Mouse (Mus musculus): ENCODE results near the gene Srsf3. TPM values are rescaled to one million over a fixed set of nuclear protein-coding genes. Genes with fewer than 3 reads are reported as not detected.
A peak's percentile ranks its signal among the peaks of the same experiment; 100 is the strongest.

The Srsf3 gene
- 872 and 879 TPM in 2 replicates for polyA plus RNA-seq (2014; fragmentation: Nextera tagmentation; extraction: Ambion mirVana)

DNA sequence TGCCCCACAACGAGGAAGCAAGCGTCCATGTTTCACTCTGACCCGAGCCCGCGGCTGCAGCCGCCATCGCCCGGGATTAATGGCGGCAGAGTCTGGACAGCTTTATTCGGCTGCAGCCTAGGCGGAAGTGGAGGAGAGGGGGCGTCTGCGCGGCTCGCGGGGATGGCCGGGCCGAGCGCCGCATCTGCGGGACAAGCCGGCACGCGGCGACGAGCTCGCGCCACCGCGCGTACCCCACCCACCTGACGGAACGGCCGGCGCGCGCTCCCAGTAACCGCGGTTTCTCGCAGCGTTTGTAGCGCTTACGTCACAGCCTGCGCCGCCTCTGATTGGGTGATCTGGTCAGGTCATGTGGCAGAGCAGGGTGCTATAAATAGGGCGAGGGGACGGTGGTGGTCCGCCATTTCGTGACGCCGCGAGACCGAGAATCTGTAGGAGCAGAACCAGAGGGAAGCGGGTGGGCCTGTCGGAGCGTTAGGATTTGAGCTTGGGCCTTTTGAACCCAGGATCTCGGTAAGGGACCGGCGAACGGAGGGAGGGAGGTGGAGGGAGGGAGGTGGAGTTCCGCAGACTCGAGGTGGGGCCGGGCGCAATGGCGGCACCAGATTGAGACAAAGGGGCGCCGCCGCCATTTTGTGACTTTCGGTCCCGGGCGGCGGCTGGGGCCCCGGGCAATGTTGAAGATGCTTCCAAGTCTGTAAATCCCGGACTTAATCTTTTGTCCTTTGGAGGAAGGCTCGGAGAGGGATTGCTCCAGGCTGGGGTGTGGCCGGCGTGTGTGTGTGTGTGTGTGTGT is at the start of gene Srsf3:
TSS of gene Srsf3 (plus strand) at position 355 of the 796 bp plus-strand sequence.
- under 1% methylated on average over 77 of the region's 77 CpGs for WGBS
- peak; percentile 100 for DNase-seq (ENCODE audit: low spot score)
- peak within 1 kb of the TSS; percentile 96 for H3K4me2 ChIP-seq (ENCODE audit: low read depth, severe bottlenecking)

DNA sequence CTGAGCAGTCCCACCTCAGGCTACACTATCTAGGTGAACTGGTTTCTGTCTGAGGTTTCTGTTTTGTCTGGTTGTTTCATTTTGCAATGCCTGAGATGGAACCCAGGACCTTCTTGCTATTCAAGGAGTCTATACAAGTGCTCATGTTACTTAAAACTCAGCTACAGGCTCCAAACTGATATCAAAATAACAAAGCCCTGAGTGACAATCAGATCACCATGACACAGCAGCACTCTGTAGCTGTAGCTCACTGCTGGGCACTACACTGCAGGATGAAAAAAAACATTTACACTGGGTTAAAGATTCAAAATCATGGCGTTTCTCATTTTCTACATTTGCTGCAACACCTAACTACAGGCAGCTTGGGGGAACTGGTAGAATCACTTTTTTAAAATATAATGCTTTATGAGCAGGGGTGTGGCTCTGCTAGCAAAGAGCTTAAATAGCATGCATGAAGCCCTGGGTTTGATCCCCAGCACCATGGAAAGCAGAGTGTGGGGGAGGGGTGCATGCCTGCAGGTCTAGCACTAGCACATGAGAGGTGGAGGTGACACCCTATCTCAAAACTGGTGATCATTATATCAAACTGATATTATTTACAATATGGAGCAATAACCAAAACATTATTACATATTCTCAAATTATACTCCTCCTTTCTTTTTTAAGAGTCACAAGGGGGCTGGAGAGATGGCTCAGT is 47.6 kb upstream of the Srsf3 start:
- Histone ChIP-seq H3K4me2 (ENCODE audit: low read depth, severe bottlenecking) (no peak overlapping the region), H3K27ac (replicated peaks; ENCODE audit: low read depth, low read length) (no peak overlapping the region), H3K4me1 (ENCODE audit: control insufficient read depth, insufficient read depth, low read length) (no peaks in the 10 kb centered on the region), H3K27me3 (ENCODE audit: control insufficient read depth, insufficient read depth, low read length) (no peaks in the 10 kb centered on the region), H3K36me3 (ENCODE audit: control insufficient read depth, insufficient read depth, low read length) (peaks cover 5% of the 10 kb centered on the region; the same call in 1 of the 2 replicates), H3K9ac (ENCODE audit: low read length) (no peak overlapping the region), H3K4me3 (ENCODE audit: low read depth, low read length) (no peak overlapping the region), H3K9me3 (ENCODE audit: control insufficient read depth, low read length) (no peaks in the 10 kb centered on the region)
- ATAC-seq (ENCODE audit: insufficient number of reproducible peaks, low FRiP score, low TSS enrichment, low read depth) (no peak), DNase-seq (ENCODE audit: low spot score) (no peak)
- 84% methylated on average over 1 of the region's 1 CpGs for WGBS

More for the DNA sequence above, at the start of gene Srsf3:
- Histone ChIP-seq H3K27me3 (ENCODE audit: control insufficient read depth, insufficient read depth, low read length) (no peaks in the 10 kb centered on the region), H3K27ac (replicated peaks; ENCODE audit: low read depth, low read length) (peak within 1 kb of the TSS; percentile 91), H3K4me3 (ENCODE audit: low read depth, low read length) (peak within 1 kb of the TSS; percentile 71), H3K4me1 (ENCODE audit: control insufficient read depth, insufficient read depth, low read length) (peaks cover 8% of the 10 kb centered on the region), H3K9ac (ENCODE audit: low read length) (peak within 1 kb of the TSS; percentile 98), H3K9me3 (ENCODE audit: control insufficient read depth, low read length) (no peaks in the 10 kb centered on the region), H3K36me3 (ENCODE audit: control insufficient read depth, insufficient read depth, low read length) (peaks cover 11% of the 10 kb centered on the region)
- peak; percentile 98 for ATAC-seq (ENCODE audit: insufficient number of reproducible peaks, low FRiP score, low TSS enrichment, low read depth)

DNA sequence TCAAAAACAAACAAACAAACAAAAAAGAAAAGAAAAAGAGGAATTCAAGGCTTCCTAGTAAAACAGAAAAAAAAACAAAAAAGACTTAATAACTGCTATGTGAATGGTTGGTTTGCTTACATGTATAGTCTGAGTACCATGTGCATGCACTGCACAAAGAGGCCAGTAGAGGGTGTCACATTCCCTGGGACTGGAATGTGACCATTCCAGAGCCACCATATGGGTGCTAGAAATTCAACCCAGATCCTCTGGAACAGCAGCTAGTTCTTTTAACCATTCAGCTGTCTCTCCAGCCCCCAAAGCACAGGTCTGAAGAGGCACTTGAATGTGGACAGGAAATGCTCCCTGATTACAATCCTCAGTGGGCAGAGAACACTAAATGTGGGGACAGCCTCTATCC is 45.6 kb upstream of the Srsf3 start:
- Histone ChIP-seq H3K4me2 (ENCODE audit: low read depth, severe bottlenecking) (no peak overlapping the region), H3K36me3 (ENCODE audit: control insufficient read depth, insufficient read depth, low read length) (peaks cover 13% of the 10 kb centered on the region; the same call in 1 of the 2 replicates), H3K9ac (ENCODE audit: low read length) (no peak overlapping the region), H3K9me3 (ENCODE audit: control insufficient read depth, low read length) (no peaks in the 10 kb centered on the region), H3K4me3 (ENCODE audit: low read depth, low read length) (no peak overlapping the region), H3K4me1 (ENCODE audit: control insufficient read depth, insufficient read depth, low read length) (no peaks in the 10 kb centered on the region), H3K27ac (replicated peaks; ENCODE audit: low read depth, low read length) (no peak overlapping the region), H3K27me3 (ENCODE audit: control insufficient read depth, insufficient read depth, low read length) (no peaks in the 10 kb centered on the region)
- ATAC-seq (ENCODE audit: insufficient number of reproducible peaks, low FRiP score, low TSS enrichment, low read depth) (no peak), DNase-seq (ENCODE audit: low spot score) (peak; percentile 62)

- no peaks in the 10 kb centered on the region for H3K27me3 ChIP-seq (ENCODE audit: control insufficient read depth, insufficient read depth, low read length)
- H3K36me3 ChIP-seq (ENCODE audit: control insufficient read depth, insufficient read depth, low read length): peaks cover 13% of the 10 kb centered on the region; the same call in 1 of the 2 replicates
- DNase-seq (ENCODE audit: low spot score) (peak; percentile 40), ATAC-seq (ENCODE audit: insufficient number of reproducible peaks, low FRiP score, low TSS enrichment, low read depth) (no peak)
- no peak overlapping the region for H3K27ac ChIP-seq (replicated peaks; ENCODE audit: low read depth, low read length)
- 84% methylated on average over 4 of the region's 4 CpGs for WGBS
- no peaks in the 10 kb centered on the region for H3K9me3 ChIP-seq (ENCODE audit: control insufficient read depth, low read length)
- H3K4me1 ChIP-seq (ENCODE audit: control insufficient read depth, insufficient read depth, low read length): no peaks in the 10 kb centered on the region
- no peak overlapping the region for H3K4me3 ChIP-seq (ENCODE audit: low read depth, low read length)
- no peak overlapping the region for H3K9ac ChIP-seq (ENCODE audit: low read length)
- no peak overlapping the region for H3K4me2 ChIP-seq (ENCODE audit: low read depth, severe bottlenecking)
Observed at GRCm38 (mm10) chr17:28987713-28988112, 44.7 kb upstream of the Srsf3 start.

DNA sequence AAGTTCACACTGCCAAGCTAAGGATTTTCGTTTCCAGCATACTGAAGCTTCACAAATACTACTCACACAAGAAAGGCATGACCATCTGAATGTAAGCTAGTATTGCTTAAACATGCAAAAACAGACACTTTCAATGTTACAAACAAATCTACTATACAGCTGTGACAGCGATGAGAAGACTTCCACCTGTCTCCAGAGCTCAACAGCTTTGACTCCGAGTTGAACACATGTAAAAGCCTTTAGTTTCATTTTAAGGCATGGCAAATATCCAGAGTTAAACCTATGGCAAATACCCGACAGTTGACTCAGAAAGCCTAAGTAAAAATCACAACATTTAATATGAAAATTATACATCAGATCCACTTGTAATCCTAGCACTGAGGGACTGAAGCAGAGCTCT is 44.1 kb upstream of the Srsf3 start:
- WGBS: 89% methylated on average over 4 of the region's 4 CpGs
- Histone ChIP-seq H3K27ac (replicated peaks; ENCODE audit: low read depth, low read length) (no peak overlapping the region), H3K4me2 (ENCODE audit: low read depth, severe bottlenecking) (no peak overlapping the region), H3K4me3 (ENCODE audit: low read depth, low read length) (no peak overlapping the region), H3K9ac (ENCODE audit: low read length) (no peak overlapping the region), H3K36me3 (ENCODE audit: control insufficient read depth, insufficient read depth, low read length) (peaks cover 13% of the 10 kb centered on the region; the same call in 1 of the 2 replicates), H3K9me3 (ENCODE audit: control insufficient read depth, low read length) (no peaks in the 10 kb centered on the region), H3K27me3 (ENCODE audit: control insufficient read depth, insufficient read depth, low read length) (no peaks in the 10 kb centered on the region), H3K4me1 (ENCODE audit: control insufficient read depth, insufficient read depth, low read length) (no peaks in the 10 kb centered on the region)
- ATAC-seq (ENCODE audit: insufficient number of reproducible peaks, low FRiP score, low TSS enrichment, low read depth): no peak
- no peak for DNase-seq (ENCODE audit: low spot score)

DNA sequence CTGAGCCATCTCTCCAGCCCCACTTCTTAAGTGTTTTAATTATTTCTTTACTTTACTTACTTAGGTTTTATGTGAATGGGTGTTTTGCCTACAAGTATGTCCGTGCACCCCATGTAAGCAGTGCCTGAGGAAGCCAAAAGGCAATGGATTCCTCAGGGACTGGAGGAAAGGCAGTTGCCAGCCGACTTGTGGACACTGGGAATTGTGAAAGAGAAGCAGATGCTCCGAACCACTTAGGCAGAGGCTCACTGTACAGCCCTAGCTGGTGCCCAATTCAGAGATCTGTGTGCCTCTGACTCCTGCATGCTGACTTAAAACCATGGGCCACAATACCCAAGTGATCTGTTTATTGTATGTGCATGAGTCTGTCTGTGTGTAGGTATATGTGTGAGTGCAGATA is 43.4 kb upstream of the Srsf3 start:
- H3K4me1 ChIP-seq (ENCODE audit: control insufficient read depth, insufficient read depth, low read length): no peaks in the 10 kb centered on the region
- H3K27me3 ChIP-seq (ENCODE audit: control insufficient read depth, insufficient read depth, low read length): no peaks in the 10 kb centered on the region
- 84% methylated on average over 3 of the region's 3 CpGs for WGBS
- H3K9me3 ChIP-seq (ENCODE audit: control insufficient read depth, low read length): no peaks in the 10 kb centered on the region
- H3K4me2 ChIP-seq (ENCODE audit: low read depth, severe bottlenecking): no peak overlapping the region
- no peak overlapping the region for H3K4me3 ChIP-seq (ENCODE audit: low read depth, low read length)
- DNase-seq (ENCODE audit: low spot score) (no peak), ATAC-seq (ENCODE audit: insufficient number of reproducible peaks, low FRiP score, low TSS enrichment, low read depth) (no peak)
- no peak overlapping the region for H3K9ac ChIP-seq (ENCODE audit: low read length)
- H3K27ac ChIP-seq (replicated peaks; ENCODE audit: low read depth, low read length): no peak overlapping the region
- H3K36me3 ChIP-seq (ENCODE audit: control insufficient read depth, insufficient read depth, low read length): peaks cover 13% of the 10 kb centered on the region; the same call in 1 of the 2 replicates

DNA sequence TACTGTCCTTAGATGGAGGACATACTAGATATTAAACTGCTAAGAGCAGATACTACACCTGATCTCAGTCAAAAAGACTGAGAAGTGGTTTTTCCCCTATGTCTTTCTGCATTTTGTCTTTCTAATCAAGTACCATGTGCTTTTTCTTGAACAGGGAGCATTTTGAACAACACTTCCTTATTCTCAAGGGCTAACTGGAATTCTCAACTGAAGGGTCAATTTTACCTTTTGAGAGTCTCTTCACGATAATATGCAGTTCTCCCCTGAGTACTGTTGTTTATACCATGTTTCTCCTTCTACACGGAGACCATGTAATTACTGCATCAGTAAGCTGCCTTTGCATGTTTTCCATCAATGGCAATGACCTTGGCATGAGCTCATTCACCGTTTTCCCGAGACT is 42.4 kb upstream of the Srsf3 start:
- WGBS: 88% methylated on average over 4 of the region's 4 CpGs
- Histone ChIP-seq H3K4me3 (ENCODE audit: low read depth, low read length) (no peak overlapping the region), H3K27ac (replicated peaks; ENCODE audit: low read depth, low read length) (no peak overlapping the region), H3K9ac (ENCODE audit: low read length) (no peak overlapping the region), H3K36me3 (ENCODE audit: control insufficient read depth, insufficient read depth, low read length) (peaks cover 13% of the 10 kb centered on the region), H3K4me1 (ENCODE audit: control insufficient read depth, insufficient read depth, low read length) (no peaks in the 10 kb centered on the region), H3K9me3 (ENCODE audit: control insufficient read depth, low read length) (no peaks in the 10 kb centered on the region), H3K4me2 (ENCODE audit: low read depth, severe bottlenecking) (no peak overlapping the region), H3K27me3 (ENCODE audit: control insufficient read depth, insufficient read depth, low read length) (no peaks in the 10 kb centered on the region)
- no peak for DNase-seq (ENCODE audit: low spot score)
- ATAC-seq (ENCODE audit: insufficient number of reproducible peaks, low FRiP score, low TSS enrichment, low read depth): no peak

DNA sequence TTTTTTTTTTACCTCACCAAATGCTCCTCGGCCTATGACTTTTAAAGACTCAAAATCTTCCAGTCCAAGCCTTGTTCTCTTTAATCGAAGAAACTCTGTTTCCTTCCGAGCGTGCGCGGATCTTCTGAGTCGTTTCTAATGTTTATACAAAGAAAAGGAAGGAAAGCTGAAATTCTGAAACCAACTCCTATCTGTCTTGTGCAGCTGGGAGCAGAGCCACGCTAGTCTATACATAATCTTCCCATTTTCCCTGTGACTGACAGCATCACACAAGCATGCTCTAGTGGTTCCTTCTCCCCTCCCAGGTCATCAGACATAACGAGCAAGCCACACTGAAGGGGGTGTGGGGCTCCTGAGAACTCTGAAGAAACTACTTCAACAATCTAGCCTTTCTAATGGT is 41.1 kb upstream of the Srsf3 start:
- Histone ChIP-seq H3K27me3 (ENCODE audit: control insufficient read depth, insufficient read depth, low read length) (no peaks in the 10 kb centered on the region), H3K9ac (ENCODE audit: low read length) (no peak overlapping the region), H3K9me3 (ENCODE audit: control insufficient read depth, low read length) (no peaks in the 10 kb centered on the region), H3K27ac (replicated peaks; ENCODE audit: low read depth, low read length) (no peak overlapping the region), H3K36me3 (ENCODE audit: control insufficient read depth, insufficient read depth, low read length) (peaks cover 13% of the 10 kb centered on the region), H3K4me3 (ENCODE audit: low read depth, low read length) (no peak overlapping the region), H3K4me2 (ENCODE audit: low read depth, severe bottlenecking) (no peak overlapping the region), H3K4me1 (ENCODE audit: control insufficient read depth, insufficient read depth, low read length) (no peaks in the 10 kb centered on the region)
- DNase-seq (ENCODE audit: low spot score) (no peak), ATAC-seq (ENCODE audit: insufficient number of reproducible peaks, low FRiP score, low TSS enrichment, low read depth) (no peak)
- WGBS: 92% methylated on average over 9 of the region's 9 CpGs

Measured in limb, embryonic 11.5 days (tissue).